Mouse (Mus musculus): ENCODE data around the gene Ttc17.
A peak's percentile ranks its signal among the peaks of the same experiment; 100 is the strongest.

Ttc17 gene

DNA sequence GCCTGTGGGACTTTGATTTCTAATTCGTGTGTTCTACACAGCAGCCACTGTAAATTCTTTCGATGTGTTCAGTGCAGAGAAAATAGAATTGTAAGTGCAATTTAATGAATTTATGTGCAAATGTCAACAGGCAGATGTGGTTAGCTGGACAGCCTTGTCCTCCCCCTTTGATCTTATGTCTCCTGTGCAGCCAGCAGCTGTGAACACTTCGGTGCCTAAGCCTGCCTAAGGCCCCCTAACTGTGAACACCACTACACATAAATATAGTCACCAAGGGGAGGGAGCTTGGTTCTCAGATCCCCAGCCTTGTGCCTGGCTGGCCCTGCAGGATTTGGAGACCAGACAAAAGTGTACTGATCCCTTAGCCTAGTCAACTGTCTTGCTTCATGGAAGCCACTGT lies 109.0 kb downstream of the Ttc17 start:
- no peak for DNase-seq (ENCODE audit: low spot score in 2 of 2)

- peak in 1 of 2 experiments; percentile 25 for DNase-seq (ENCODE audit: low spot score in 2 of 2)
Observed at GRCm38 (mm10) chr2:94290483-94290882, 116.0 kb downstream of the Ttc17 start.

GRCm38 (mm10) chr2:94289659-94290058 lies 116.8 kb downstream of the Ttc17 start:
- DNase-seq (ENCODE audit: low spot score in 2 of 2): no peak

DNA sequence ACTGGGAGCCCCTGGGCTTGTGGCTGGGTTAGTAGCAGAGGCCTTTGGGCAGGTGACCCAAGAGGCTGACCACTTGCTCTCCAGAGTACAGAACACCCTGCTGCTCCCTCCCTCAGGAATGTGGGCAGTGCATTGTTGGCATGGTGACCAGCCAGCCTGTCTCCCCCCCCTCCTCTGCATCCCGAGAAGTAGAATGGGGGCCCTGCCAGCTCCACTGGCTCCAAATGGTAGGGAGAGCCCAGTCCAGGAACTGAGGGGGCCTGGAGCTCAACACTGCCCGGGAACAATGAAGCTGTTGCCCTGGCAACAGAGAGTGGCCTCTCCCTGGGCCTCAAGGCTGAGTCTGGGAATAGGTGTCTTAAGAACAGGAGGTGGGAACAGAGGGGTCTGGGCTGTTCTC lies 117.3 kb downstream of the Ttc17 start:
- DNase-seq (ENCODE audit: low spot score in 2 of 2): no peak

DNA sequence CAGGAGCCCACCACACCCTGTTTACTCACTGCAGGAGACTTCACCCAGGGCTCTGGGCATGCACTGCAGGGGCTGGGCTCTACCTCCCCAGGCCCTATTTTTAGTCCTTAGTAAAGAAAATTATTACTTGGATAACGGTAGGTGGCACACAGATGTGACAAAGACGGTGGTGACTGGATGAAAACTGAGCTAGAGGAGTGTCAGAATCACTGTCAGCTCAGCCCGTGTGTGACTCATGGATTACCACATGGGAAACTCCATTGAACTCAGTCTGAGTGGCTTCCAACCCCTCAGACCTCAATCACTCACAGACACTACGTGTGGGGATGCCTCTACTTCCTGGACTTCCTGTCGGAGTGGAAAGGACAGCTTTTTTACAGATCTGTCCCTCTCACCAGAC lies 118.4 kb downstream of the Ttc17 start:
- DNase-seq (ENCODE audit: low spot score in 2 of 2): no peak

DNA sequence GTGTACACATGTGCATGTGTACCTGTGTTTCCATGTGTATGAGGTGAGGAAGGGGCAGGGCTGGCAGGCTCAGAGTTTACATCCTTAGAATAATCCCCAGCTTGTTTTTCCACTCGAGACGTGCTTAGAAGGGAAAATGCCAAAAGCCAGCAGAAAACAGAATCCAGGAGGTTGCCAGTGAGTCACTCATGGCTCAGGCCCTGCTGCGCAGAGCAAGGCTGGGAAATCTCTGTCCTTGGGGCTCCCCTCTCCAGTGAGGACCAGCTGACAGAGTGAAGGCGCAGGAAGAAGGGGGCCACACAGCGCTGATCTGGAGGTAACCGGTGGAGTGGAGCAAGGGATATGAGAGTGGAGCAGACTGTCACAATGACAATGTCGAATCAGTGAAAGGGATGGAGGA lies 119.1 kb downstream of the Ttc17 start:
- no peak for DNase-seq (ENCODE audit: low spot score in 2 of 2)

- DNase-seq (ENCODE audit: low spot score in 2 of 2): no peak
Observed at GRCm38 (mm10) chr2:94283526-94283925, 123.0 kb downstream of the Ttc17 start.

GRCm38 (mm10) chr2:94279596-94279995 lies 126.9 kb downstream of the Ttc17 start:
- DNase-seq (ENCODE audit: low spot score in 2 of 2): no peak

DNA sequence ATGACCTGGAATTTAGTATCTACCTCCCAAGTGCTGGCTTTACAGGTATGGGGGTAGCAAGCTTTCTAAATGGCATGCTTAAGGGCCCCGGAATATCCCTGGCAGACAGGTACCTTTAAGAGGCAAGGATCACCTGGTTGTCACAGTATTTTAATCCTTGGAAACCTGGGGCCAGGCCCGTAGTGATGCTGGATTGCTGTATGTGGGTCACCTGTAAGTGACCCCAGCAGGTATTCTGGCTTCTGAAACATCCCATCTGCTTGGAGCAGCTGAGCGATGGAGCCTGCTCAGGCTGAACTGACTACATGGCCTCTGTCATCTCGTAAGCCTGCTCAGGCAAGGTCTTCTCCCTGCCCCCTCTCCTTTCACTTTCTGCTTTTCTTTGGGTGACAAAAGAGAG lies 130.4 kb downstream of the Ttc17 start:
- DNase-seq (ENCODE audit: low spot score in 2 of 2): no peak

DNA sequence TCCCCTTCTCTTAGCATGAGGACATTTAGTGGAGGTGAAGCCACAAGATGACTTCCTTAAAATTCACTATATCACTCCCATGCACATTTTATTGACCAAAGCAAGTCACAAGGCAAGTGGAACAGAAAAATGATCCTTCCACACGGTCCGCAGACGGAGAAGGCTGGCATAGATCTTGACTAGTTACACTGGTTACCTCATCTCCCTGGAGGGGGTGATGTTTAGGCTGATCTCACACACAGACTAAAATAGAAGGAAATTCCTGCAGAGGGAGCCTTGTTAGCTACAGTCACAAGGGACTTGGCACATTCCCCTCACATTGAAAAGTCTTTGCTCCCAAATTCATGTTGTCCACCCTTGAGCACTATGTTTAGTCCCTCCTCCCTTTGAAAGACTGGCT lies 130.8 kb downstream of the Ttc17 start:
- no peak for DNase-seq (ENCODE audit: low spot score in 2 of 2)

- peak; percentile 10 to 17 for DNase-seq (ENCODE audit: low spot score in 2 of 2)
Observed at GRCm38 (mm10) chr2:94273154-94274021, 133.1 kb downstream of the Ttc17 start.

DNA sequence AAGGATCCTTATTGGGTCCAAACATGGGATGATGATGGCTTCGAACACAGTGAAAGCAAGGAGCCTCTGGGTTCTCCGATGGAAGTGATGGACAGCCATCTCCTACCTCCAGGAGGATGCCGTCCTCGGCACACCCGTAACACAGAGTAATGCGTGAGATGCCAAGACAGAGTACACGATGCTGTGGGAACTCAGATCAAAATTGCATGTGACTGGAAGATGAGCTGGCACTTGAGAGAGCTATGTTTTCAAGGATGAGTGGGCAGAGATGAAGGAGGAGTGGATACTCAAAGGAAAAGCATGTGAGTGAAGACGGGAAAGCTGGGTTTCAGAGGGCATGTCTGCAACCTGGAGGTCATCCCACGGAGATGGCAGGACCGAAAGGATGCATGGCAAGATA lies 135.3 kb downstream of the Ttc17 start:
- DNase-seq (ENCODE audit: low spot score in 2 of 2): no peak

DNA sequence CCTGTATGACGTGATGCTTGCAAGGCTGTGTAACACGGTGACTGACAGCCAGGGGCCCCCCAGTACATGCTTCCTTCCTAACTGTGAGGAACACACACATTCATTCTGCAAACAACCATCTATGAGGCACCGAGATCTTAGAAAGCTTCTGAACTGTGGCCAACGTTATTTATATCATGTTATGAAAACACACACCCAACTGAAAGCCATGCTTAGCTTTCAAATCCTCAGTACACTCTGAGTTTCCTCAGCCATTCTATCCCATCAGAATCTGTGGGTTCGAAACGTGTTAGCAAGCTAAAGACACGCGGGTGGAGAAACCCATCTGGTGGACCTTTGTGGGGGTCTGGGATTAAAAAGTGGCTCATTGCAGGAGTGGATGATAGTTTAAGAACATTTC lies 137.7 kb downstream of the Ttc17 start:
- no peak for DNase-seq (ENCODE audit: low spot score in 2 of 2)

DNA sequence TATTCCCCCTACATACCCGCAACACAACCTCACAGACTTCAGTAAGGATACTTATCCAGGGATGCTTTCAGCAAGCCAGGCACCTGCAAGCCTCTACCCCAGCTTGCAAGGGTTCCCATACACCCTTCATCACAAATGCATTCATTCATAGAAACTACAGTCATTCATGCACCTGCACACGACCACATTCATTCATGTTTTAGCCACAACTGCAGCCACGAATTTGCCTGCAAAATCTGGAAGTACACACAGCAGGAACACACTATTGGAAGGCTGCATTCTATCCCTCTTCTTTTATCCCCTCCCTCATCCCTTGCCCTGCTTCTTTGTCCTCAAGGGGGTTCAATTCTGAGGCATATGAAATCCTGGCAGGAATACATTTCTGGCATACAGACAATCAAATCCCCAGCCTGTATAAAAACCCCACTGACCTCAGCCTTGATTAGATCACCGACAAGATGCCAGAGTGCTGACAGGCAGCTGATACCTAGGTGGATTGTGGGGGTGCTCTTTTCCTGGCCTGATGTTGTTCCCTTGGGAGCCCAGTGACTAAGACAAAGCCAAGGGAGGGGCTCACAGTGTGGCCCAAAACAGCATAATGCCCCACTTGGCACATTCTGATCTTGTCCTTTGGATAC lies 139.2 kb downstream of the Ttc17 start:
- DNase-seq (ENCODE audit: low spot score in 2 of 2): no peak

DNA sequence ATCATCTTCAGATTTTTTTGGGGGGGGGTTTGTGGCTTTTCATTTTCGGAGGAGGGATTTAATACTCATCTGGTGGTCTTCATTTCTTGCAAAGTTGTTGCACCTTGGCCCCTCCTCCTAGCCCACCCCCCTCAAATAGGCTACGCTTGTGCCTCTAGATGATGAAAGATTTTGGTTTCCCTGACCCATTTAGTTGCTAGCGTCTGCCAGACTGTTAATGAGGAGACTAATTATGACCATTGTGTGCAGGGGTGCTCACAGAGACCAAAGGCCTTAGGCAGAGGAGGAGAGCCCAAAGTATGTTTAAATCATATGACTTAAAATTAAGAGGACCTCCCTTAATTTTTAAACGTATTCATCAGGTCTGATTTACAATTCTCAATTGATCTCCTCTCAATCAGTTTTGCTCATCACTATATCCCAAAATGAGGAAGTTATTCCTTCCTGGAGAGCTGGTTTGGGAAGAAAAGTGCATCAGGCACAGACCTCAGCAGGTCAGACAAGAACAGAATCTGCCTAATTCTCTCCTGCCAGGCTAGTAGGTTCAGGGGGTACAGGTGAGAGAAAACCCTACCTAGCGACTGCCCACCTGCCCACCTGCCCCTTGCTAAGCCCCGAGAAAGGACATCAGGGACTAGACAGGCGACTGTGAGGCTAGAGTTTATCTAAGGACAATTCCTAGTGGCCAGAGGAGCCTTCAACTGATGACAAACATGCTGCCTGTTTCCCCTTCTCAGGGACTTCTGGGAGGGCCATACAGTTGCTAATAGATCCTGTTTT lies 139.9 kb downstream of the Ttc17 start:
- no peak for DNase-seq (ENCODE audit: low spot score in 2 of 2)

- DNase-seq (ENCODE audit: low spot score in 2 of 2): no peak
Observed at GRCm38 (mm10) chr2:94265221-94266191, 141.0 kb downstream of the Ttc17 start.

GRCm38 (mm10) chr2:94264631-94265098 lies 141.8 kb downstream of the Ttc17 start:
- DNase-seq (ENCODE audit: low spot score in 2 of 2): no peak

DNA sequence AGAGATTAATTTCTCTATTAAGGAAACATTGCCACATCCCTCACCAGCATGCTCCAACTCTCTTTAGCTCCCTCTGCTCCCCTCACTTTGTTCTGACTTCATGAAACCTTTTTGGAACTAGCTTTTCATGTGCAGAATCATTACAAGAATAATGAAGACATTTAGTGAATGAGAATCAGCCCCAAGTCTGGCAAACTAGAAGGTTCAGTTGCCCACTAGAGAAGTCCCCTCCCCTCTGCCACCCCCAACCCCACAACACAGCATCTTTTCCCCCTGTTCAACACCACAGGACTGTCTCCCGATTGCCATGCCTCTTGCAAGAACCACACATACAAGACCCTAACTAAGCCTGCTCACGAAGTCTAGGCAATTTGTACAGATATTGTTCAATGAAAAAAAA lies 142.5 kb downstream of the Ttc17 start:
- no peak for DNase-seq (ENCODE audit: low spot score in 2 of 2)

- no peak for DNase-seq (ENCODE audit: low spot score in 2 of 2)
Observed at GRCm38 (mm10) chr2:94263530-94263937, 143.0 kb downstream of the Ttc17 start.

GRCm38 (mm10) chr2:94262917-94263529 lies 143.5 kb downstream of the Ttc17 start:
- DNase-seq (ENCODE audit: low spot score in 2 of 2): no peak

DNA sequence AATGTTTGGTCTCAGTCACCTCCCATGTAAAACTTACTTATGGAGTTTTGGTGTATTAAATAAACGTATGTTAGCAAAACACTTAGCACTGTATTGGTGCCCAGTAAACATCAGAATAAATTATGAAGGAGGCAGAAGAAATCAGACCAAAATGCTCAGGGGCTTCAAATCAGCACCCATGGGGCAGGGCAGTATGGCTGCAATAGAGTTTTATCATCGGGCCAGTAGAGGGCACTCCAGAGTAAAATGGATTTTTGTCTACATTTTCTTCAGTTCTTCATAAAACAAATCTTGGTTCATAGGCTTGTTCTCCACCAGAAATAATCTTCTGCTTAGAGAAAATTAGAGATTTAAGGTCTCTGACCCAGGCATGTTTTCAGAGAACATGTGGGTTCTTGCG lies 152.4 kb downstream of the Ttc17 start:
- DNase-seq (ENCODE audit: low spot score in 2 of 2): no peak
